Mouse (Mus musculus) cerebellum, postnatal 36 days (tissue): ENCODE data around the gene Tead4.
"Not testable (repeated sequence)": the region's sequence is repeated elsewhere in the genome, so short reads cannot be mapped to it uniquely, and the experiment has no call there.

Source experiments
- DNase-seq, 2 experiments: peaks; one replicate each; pipeline ENCODE4 v3.0.0; 2021 to 2022; ENCODE audit warnings: mixed read lengths in 2 of 2

Gene Tead4

DNA sequence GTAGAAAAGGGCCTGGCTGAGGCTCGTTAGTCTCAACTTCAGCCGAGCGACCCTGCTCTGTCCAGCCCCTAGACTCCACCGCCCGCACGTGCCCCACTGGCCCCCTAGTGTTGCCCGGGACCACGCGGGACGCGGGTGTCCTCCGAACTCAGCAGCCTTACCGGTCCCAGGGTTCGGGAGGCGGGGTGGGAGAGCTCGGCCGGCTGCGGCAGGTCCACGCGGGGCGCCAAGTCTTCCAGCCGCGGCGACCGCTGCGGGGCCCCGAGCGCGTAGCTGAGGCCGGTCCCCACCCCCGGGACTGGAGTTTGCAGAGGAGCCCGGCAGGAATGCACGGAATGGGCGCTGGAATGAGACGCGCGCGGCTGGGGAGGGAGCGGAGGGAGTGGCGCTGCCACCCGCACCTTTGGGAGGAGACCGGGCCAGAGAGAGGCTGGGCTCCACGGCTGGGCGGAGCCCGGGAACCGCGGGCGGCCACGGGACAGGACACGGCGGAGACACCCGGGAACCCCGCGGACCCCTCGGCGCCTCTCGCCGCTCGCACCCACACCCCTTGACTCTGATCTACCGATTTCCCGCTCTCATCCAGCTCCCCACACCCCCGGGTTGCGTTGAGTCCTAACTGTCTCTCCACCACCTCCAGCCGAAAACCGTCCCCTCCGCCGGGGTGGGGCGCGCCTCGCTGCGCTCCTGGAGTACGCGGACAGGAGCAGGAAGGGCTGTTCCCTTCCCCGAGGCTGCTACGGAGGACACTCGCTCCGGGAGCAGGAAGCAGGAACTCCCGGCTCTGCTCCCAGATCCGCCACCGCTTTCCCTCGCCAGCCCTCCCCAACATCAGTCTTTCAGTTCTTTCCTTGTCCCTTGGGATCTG, at the start of gene Tead4:
Gene Tead4, minus strand, starts transcription at position 690 of the 868 bp plus-strand sequence.
- DNase-seq, result peak; percentile 69 to 80

DNA sequence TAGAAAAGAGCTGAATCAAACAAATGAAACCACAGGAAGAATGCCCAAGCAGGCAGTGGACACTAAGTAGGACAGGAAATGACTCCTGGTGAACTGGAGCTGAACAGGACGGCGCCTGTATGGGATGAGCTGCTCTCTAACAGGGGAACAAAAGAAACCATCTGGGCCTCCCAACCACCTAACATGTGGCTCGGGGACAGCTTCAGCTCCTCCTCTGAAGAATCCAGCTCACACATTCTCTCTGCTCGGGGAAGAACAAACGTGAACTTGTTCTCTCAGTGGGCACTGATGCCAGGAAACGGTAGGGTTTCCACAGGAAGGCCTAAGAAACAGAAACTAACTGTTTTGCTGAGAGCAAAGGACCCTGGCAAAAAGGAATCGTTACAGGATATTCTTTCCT, 49.1 kb upstream of the Tead4 start:
- DNase-seq, result no peak

DNA sequence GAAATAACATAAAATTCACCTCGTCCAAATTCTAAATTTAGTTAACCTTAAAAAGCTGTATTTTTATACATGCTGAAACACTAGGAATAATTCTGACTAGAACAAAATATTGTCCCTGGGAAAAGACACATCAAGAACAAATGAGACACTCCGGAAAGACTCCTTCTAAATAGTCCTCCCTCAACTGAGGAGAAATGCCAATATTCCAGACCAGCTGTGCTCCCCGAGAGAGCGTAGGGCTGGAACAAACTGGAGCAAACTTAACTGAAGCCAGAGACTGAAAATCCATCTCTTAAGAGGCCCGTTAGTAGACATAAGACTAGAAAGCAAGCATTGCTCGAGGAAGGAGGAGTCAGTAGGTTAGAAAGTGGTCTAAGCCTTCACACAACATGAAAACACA, 46.2 kb upstream of the Tead4 start:
- DNase-seq, result no peak

DNA sequence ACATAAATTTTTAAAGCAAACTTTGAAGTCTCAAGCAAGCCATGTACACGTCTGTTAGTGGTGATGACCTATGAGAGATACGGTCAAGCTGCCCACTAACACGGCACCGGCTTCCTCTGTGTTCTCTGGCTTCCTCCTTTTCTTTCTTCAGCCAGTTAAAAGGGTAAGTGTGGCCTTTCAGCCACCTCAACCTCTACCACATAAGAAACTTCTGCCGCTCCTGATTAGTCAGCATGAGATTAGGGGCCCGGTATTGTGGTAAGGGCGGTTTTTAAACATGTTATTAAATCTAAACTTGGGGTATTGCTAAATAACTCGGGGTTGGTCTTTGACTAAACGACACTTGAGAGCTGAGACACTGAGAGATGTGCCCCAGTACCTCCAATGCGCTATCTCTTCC, 45.0 kb upstream of the Tead4 start:
- no peak for DNase-seq

DNA sequence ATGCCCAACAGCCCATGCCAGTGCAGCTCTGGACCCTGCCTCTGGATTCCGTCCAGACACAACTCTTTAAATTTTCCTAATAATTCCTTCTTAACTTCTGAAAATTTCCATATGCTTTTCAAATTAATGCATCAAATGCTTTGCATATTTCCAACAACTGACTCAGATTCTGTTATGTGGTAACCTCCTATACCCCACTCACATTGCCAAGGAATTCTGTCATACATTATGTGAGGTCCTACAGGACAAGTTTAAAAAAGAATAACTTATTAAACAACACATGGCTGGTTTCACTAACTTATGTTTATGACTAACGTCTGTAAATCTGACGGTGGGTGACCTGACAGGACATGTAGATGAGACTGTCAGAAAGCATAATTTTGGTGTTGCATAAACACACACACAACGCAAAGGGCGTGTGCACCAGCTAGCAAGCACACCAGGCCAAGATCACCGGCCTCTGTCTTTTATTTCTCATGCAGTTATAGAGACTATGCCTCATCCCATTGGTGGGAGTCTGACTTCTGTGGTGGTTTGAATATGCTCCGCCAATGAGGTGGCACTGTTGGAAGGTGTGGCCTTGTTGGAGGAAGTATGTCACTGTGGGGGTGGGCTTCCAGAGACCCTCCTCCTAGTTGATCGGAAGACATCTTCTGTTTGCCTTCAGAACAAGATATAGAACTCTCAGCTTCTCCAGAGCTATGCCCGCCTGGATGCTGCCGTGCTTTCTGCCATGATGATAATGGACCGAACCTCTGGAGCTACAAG, 41.5 kb upstream of the Tead4 start:
- DNase-seq, result no peak

DNA sequence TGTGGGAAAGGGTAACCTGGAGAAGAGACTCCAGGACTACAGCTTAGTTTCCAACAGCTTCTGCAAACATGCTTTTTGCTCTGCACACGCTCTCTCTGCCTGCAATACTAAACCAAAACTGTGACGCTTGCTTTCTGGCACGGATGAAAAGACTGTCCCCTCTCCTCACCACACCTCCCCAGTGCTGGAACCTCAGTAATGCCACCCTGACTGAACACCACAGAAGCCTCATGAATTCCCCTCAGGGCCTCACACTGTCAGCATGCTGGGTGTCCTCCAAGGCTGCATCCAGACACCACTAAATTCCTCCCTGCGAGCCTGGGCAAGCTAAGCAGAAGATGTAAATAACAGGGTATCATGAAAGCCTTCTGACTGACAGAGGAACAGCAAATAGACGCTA, 38.3 kb upstream of the Tead4 start:
- DNase-seq, result no peak

DNA sequence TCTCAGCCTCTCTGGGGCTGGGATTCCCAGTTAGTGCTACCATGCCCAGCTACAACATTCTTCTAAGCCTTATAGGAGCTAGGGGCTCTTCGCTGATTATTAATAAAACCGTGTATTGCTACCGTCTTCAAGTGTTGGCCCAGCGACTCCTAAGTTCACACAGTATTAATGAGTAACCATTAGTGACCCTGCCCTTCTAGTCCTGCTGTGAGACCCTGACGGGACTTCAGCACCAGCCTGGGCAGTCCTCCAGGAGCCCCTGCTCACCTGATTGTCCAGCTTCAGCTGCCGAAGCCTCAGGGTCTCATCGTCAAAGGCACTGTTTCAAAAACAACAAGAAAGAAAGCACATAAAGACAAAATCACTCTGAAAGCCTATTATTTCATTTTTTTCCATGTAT, 36.8 kb upstream of the Tead4 start:
- no peak for DNase-seq

DNA sequence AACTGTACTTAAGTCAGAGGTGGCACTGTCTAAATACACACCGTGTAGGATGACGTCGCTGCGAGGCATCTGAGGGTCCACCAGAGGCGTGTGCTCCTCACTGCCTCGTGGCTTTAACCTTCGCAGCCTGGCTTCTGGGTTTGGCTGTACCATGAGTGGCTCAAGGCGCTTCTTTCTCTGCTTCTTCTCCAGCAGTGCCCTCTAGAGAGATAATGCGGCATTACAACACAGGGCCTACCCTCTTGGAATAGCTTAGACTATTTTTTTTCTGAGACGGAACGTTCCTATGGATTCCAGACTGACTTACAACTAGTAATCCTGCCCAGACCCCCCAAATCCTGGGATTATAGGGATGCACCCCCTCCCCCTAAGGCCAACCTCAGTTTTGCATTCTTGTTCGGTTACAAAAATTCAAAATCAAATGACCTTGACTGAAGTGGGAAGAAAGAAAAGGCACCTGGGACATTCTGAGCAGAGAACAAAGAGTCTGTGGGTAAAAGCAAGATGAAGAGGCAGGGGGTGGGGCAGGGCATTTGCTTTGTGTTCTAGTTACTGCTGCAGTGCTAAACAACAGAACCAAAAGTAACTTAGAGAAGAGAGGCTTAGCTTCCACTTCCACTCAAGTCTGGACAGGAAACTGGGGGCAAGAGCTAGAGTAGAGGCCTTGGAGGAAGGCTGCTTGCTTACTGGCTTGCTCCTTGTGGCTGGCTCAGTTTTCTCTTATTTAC, 33.9 kb upstream of the Tead4 start:
- peak; percentile 77 to 83 for DNase-seq

DNA sequence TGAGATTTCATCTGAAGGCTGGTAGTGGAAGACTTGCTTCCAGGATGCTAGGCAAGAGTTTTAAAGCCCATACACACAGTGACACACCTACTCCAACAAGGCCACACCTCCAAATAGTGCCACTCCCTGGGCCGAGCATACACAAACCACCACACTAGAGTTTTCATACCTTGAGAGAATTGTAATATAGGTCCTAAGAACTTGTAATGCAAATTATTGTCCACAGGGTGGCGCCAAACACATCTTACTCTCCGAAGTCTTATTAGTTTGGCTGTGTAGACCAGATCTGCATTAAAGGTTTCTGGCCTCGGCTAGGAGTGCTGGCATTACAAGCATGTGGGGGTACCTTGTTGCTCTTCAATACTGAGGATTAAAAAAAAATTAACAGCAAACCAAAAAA, 17.7 kb upstream of the Tead4 start:
- DNase-seq, result peak; percentile 50 to 78

DNA sequence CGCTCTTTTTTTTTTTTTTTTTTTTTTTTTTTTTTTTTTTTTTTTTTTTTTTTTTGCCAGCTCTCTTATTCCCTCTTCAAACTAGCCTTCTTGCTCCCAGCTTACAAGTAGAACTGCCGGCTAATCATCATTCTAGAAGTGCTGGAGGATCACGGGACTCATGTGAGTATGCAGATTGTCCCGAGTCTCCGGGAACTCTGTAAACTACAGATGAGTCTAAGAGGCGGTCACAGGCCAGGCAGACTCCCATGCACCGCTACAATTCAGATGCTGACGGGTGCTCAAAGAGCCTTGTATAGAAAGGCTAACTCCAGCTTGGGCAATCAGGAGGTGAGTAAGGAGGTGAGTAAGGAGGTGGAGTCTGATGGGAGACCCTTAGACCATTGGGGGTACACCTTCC, 15.0 kb upstream of the Tead4 start:
- DNase-seq, result no peak

DNA sequence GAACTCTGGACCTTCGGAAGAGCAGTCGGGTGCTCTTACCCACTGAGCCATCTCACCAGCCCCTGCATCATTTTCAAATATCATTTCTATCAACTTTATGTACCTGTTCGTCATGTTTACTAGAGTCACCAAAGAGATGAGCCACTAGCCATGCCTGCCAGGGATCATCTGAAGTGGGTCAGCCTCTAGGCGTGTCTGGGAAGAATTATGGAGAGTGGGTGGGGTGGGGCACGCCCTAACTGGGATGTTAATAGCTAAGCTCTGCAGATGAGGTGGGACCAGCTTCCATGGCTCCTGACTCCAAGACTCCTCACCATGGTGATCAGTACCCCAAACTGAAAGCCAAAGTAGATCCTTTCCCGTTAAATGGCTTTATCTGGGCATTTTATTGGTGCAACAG, 14.2 kb upstream of the Tead4 start:
- no peak for DNase-seq

DNA sequence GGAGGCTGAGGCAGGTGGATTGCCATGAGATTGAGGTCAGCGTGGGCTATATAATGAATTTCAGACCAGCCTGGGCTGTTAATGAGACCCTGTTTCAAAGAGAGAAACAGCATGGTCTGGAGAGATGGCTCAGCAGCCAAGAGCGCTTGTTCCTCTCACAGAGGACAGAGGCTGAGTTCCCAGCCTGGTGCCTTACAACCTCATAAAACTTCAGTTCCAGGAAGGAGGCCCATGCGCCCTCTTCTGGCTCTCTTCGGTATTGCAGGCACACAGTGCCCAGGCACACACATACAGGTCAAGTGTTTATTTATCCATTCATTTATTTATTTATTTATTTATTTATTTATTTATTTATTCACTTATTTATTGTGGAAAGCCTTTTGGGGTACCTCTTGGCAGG, 7.7 kb upstream of the Tead4 start:
- DNase-seq, result peak; percentile 69 to 78

DNA sequence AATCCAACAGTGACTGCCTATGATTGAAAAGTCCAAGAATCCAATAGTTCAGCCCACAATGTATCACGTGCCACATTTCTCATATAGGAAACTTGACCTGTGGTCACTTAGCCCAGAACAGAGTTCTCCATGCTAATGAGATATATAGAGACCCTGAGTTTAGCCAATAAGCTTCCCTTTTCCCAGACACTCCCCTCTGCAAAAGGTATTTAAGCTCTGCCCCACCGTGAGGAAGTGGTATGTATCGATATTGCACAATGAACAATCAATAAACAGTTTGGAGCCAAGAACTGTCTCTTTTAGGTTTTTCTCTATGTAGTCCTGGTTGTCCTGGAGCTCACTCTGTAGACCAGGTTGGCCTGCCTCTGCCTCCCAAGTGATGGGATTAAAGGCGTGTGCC, 4.2 kb upstream of the Tead4 start:
- DNase-seq, result no peak

DNA sequence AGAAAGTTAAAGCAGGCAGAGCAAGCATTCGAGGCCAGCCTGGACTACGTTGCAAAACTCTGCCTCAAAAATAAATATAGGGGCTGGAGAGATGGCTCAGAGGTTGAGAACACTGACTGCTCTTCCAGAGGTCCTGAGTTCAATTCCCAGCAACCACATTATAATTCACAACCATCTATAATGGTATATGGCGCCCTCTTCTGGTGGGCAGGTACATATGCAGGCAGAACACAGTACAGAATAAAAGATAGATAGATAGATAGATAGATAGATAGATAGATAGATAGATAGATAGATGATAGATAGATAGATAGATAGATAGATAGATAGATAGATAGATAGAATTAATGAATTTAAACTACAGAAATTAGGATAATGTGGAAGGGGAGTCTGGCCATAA, 2.0 kb upstream of the Tead4 start:
- not testable (repeated sequence) for DNase-seq

DNA sequence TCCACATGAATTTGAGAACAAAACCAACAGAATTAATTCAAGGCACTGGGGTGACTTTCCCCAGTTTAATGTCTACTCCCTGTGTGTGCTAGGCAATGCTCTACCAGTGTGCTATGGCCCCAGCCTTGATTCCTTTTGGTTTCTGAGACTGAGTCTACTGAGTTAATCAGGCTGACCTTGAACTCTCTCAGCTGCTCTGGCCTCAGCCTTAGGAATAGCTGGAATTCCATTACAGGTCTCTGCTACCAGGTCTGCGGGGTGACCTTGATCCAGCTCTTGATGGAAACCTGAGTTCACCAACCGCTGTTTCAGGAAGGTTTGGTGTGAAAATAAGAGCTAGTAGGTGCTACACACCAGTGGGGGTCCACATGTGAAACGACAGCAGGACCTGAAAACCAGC, 1.3 kb upstream of the Tead4 start:
- DNase-seq, result no peak

DNA sequence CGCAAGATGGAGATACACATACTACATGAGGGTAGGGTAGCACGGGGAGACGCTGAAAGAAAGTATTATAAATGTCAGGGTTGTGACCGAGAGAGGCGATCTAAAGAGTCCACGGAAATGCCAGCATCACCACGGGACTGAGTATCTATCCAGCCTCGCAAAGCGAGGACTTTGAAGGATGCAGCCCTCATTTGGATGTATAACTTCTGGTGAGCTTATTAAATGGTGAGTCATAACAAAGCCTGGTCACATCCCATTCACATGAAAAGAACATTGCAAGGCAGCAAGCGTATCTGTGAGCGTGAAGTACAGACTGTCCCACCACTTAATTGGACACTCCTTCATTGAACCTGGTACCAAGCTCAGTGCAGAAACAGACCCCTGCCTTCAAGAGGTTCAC, 835 bp upstream of the Tead4 start:
- no peak for DNase-seq

DNA sequence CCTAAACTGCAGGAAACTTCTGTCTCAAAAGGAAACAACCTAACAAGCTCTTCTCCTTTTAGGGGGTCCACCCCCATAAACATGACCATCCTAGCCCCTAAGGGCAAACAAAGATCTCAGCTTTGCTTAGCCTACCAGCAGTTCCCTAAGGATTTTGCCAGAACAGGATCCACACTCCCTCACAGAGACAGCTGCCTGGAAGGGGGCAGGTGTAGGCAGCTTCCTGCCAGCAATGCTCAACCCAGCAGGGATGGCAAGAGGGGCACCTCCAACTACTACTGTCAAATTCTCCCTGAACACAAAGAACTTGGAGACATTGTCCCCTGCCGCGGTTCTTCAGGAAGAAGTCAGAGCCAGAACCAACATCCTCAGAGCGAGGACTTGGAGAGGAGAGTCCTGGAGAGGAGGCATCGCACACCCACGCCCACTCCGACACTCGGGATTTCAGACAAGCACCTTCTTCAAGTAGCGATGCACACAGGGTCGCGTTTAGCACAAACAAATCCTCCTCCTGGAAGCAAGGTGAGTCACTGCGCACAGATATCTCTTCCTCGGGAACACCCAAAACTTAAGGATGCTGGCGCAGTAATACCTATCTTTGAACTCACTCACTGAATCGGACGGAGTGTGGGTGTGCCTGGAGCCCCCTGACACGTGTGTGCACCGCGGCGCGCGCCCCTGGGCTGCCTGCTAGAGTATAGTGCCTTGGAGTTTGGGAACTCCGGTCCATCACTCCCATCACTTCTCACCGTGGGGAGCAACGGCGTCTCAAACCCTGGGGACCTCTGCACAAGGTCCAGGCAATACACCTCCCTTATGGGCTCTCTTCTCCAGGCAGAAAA, 1.1 kb downstream of the Tead4 start:
- no peak for DNase-seq

DNA sequence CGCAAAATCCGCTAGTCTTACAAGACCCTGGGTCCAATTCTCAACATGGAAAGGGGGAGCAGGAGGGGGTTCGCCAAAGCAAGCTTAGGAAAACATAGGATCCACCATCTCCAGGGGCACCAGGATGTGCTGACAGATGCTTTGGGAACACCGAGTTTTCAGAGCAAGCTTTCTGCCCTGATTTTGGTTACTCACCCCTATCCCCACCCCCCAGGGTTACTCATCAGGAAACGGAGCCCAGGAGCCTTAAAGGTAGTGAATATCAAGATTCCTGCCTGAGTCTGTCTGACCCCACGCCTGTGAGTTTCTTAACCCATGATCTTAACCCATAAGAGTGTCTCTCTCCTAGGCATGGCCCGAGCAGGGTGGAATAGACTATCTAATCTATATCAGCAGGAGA, 2.4 kb downstream of the Tead4 start:
- no peak for DNase-seq

DNA sequence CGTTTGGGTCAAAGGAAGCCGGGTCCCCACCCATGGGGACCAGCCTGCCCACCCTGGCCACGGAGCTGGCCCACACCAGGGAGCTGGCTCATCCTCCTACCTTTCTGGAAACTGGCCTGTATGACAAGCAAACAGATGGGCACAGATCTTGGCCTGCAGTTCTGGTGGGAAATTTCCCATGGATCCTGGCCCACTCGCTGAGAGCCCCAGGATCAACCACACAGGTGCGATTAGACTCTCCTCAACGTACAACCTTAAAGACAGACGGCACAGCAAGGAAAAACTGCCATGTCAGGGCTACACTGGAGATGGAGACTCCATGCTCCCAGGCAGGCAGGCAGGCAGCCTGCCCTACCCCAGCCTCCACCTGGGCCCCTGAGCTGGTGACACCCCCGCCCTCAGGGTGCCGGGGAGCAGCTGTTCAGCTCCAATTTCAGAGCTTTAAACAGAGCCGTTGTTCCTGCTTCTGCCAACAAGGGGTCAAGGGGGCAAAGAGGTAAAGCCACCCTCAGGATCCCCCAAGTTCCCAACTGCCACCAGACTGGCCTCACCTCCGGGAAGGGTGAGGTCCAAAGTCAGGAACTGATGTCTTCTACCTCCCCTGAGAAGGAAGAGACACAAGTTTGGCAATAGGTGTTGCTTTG, 3.8 kb downstream of the Tead4 start:
- DNase-seq, result peak; percentile 83 to 88

DNA sequence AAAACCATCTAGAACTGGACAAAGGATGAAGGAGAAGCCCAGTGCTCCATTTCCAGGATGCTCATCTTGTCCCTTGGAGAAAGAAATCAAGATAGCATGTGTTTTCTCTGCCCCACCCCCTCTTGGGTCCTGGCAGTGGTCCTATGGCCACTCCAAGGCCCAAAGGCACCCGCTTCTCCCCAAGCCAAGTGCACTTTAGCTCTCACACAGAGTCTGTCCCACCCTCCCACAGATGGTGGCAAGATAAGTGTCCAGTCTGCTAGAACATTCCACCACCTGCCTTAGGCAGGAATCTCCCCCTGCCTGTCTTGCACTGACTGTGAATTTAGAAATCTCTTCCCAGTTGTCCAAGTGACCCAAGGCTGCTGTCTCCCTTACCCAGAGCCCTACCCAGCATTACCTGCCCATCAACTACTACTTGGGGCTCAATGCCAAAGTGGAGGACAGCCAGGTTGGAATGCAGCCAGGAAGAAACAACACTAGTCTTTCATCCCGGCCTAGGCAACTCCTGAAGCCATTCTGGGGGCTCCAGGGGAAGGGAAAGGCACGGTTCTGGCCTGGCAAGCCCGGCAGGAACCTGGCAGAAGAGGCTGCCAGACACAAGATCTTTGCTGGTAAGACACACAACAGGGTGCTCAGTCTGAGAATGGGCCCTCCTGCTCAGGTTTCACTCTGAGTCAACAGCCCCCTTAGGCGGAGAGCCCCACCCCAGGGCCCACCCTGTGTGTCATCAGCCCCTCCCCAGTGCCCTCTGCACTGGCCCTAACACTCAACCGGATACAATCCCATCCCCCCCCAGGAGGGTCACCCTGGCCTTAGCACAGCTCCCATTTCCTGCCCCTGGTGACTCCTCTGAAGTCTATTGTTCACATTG, 4.5 kb downstream of the Tead4 start:
- peak; percentile 80 to 90 for DNase-seq

DNA sequence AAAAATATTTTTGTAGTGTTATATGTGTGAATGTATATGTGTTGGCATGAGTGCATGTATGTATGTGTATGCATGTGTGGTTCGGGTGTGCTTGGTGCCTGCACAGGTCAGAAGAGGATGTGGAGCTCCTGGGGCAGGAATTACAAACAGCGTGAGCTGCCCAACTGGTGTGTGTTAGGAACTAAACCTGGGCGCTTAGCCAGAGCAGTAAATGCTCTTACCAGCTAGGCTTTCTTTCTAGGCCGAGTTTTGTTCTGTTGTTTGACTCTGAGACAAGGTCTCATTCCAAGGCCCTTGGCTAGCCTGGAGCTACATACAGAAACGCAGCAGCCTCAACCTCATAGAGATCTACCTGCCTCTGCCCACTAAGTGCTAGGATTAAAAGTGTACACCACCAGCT, 9.3 kb downstream of the Tead4 start:
- peak in 1 of 2 experiments; percentile 31 for DNase-seq
